Mouse (Mus musculus) embryonic fibroblast, embryonic 13.5 days (primary cell): Measurements from ENCODE around the gene Zfp598.

Experiments
- CTCF ChIP-seq: IDR thresholded peaks from 2 replicates; pipeline ENCODE4 v1.5.1; 2011; ENCODE audit warnings: mild to moderate bottlenecking, control low read depth, low read length, moderate library complexity, borderline replicate concordance; ENCODE audit not compliant: insufficient read depth
- POLR2A ChIP-seq: IDR thresholded peaks from 2 replicates; pipeline ENCODE4 v1.6.1; 2011; ENCODE audit warnings: low read depth, mild to moderate bottlenecking, control low read depth, low read length, moderate library complexity

DNA sequence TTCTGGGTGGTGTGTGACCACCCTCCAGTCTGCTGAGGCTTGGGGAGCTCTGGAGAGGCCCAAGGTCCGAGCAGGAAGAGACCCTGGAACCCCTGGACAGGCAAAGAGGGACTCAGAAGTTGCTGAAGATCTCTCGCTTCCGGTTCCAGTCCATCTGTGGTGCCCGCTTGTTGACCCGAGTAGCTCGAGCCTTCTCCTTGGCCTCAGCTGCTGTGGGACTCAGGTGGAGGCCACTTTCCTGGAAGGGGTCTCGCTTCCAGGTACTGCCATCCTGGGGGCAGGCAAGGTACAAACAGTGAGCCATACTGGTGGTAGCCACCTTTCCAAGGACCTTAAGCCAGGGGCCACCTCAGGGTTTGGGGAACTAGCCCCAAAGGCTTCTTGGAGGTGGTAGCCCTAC, 29.4 kb upstream of the Zfp598 start:
- TF ChIP-seq CTCF (no peak), POLR2A (no peak)
